Mouse (Mus musculus) forebrain, embryonic 11.5 days (tissue): ENCODE data around the gene Srp9. TPM values are rescaled to one million over a fixed set of nuclear protein-coding genes. Genes with fewer than 3 reads are reported as not detected.

ENCODE experiments used
- ATAC-seq: fragments of 200-750 bp; cut with Nextera tagmentation; replicated peaks from 2 replicates; pipeline ENCODE4 v1.8.0; 2017; ENCODE audit warnings: moderate TSS enrichment; ENCODE audit not compliant: low FRiP score
- DNase-seq: peaks from one replicate; pipeline ENCODE4 v3.0.0-alpha.2; 2017; ENCODE audit warnings: low spot score
- H3K27ac ChIP-seq: fragments of 300-500 bp; sonication (generic); 2 replicates; pipeline ENCODE4 v1.5.1; 2014; ENCODE audit warnings: low read depth, low read length
- H3K27me3 ChIP-seq: fragments of 300-500 bp; sonication (generic); 2 replicates; pipeline ENCODE4 v1.6.1; 2014; ENCODE audit warnings: mild to moderate bottlenecking, low read length, mixed read lengths; ENCODE audit not compliant: control insufficient read depth, insufficient read depth
- H3K36me3 ChIP-seq: fragments of 300-500 bp; sonication (generic); 2 replicates; pipeline ENCODE4 v1.6.1; 2014; ENCODE audit warnings: mild to moderate bottlenecking, low read length, moderate library complexity, mixed read lengths; ENCODE audit not compliant: control insufficient read depth, insufficient read depth
- H3K4me1 ChIP-seq: fragments of 300-500 bp; sonication (generic); replicated peaks from 2 replicates; pipeline ENCODE4 v1.6.1; 2014; ENCODE audit warnings: low read length, mixed read lengths; ENCODE audit not compliant: control insufficient read depth, insufficient read depth
- H3K4me2 ChIP-seq: fragments of 300-500 bp; sonication (generic); 2 replicates; pipeline ENCODE4 v1.6.1; 2014; ENCODE audit warnings: low read depth, mild to moderate bottlenecking, low read length, moderate library complexity, mixed read lengths; ENCODE audit not compliant: severe bottlenecking
- H3K4me3 ChIP-seq: fragments of 300-500 bp; sonication (generic); 2 replicates; pipeline ENCODE4 v1.5.1; 2014; ENCODE audit warnings: low read depth, low read length
- H3K9ac ChIP-seq: fragments of 300-500 bp; sonication (generic); 2 replicates; pipeline ENCODE4 v1.6.1; 2014; ENCODE audit warnings: low read length
- H3K9me3 ChIP-seq: fragments of 300-500 bp; sonication (generic); 2 replicates; pipeline ENCODE4 v1.6.1; 2016; ENCODE audit warnings: low read length, mixed read lengths; ENCODE audit not compliant: control insufficient read depth
- WGBS: fragments of 180-500 bp; shearing (Covaris S2); extraction: QIAGEN DNeasy Blood & Tissue Kit; methylation state at CpG from one replicate; pipeline ENCODE4 v1.1.7; 2014; 5-methylcytosine and 5-hydroxymethylcytosine counted together
- polyA plus RNA-seq: library from polyadenylated mRNA; unstranded; fragments of >200 nt; fragmentation: Nextera tagmentation; extraction: Ambion mirVana; gene quantifications from 2 replicates; pipeline ENCODE4 v1.2.1, GENCODE M21; 2014

Gene Srp9
- polyA plus RNA-seq, 1 experiment from 2014 or later = 151 TPM

GRCm38 (mm10) chr1:182110708-182111385 lies 13.7 kb upstream of the Srp9 start:
- no peak overlapping the region for H3K4me2 ChIP-seq
- ATAC-seq (no peak), DNase-seq (no peak)
- H3K27ac ChIP-seq = no peak overlapping the region
- H3K27me3 ChIP-seq = no peaks in the 10 kb centered on the region
- 76% methylated on average over 15 of the region's 15 CpGs for WGBS
- no peaks in the 10 kb centered on the region for H3K36me3 ChIP-seq
- H3K4me1 ChIP-seq = peaks cover 9% of the 10 kb centered on the region; the same call in 1 of the 2 replicates
- H3K4me3 ChIP-seq = no peak overlapping the region
- no peak overlapping the region for H3K9ac ChIP-seq
- no peaks in the 10 kb centered on the region for H3K9me3 ChIP-seq

GRCm38 (mm10) chr1:182111386-182112317 lies 12.9 kb upstream of the Srp9 start:
- no peak for ATAC-seq

GRCm38 (mm10) chr1:182112385-182112784 lies 12.2 kb upstream of the Srp9 start:
- H3K27me3 ChIP-seq = no peaks in the 10 kb centered on the region
- no peak for ATAC-seq
- no peaks in the 10 kb centered on the region for H3K36me3 ChIP-seq
- H3K4me2 ChIP-seq = no peak overlapping the region
- DNase-seq = no peak
- no peak overlapping the region for H3K4me3 ChIP-seq
- H3K9ac ChIP-seq = no peak overlapping the region
- no peak overlapping the region for H3K27ac ChIP-seq
- H3K4me1 ChIP-seq = peaks cover 9% of the 10 kb centered on the region; the same call in 1 of the 2 replicates
- no peaks in the 10 kb centered on the region for H3K9me3 ChIP-seq
- 92% methylated on average over 15 of the region's 15 CpGs for WGBS

More at GRCm38 (mm10) chr1:182111386-182112317, 12.9 kb upstream of the Srp9 start:
- WGBS = 80% methylated on average over 14 of the region's 14 CpGs
- Histone ChIP-seq H3K4me1 (peaks cover 9% of the 10 kb centered on the region; the same call in 1 of the 2 replicates), H3K4me3 (no peak overlapping the region), H3K27me3 (no peaks in the 10 kb centered on the region), H3K9ac (no peak overlapping the region), H3K9me3 (no peaks in the 10 kb centered on the region), H3K36me3 (no peaks in the 10 kb centered on the region), H3K27ac (no peak overlapping the region), H3K4me2 (no peak overlapping the region)
- DNase-seq = no peak

- no peak overlapping the region for H3K4me3 ChIP-seq
- no peaks in the 10 kb centered on the region for H3K9me3 ChIP-seq
- DNase-seq = no peak
- ATAC-seq = no peak
- H3K4me2 ChIP-seq = no peak overlapping the region
- 85% methylated on average over 11 of the region's 11 CpGs for WGBS
- no peaks in the 10 kb centered on the region for H3K36me3 ChIP-seq
- no peaks in the 10 kb centered on the region for H3K27me3 ChIP-seq
- no peak overlapping the region for H3K27ac ChIP-seq
- H3K9ac ChIP-seq = no peak overlapping the region
- H3K4me1 ChIP-seq = peaks cover 9% of the 10 kb centered on the region; the same call in 1 of the 2 replicates
Measured at GRCm38 (mm10) chr1:182113131-182113530, 11.4 kb upstream of the Srp9 start.

GRCm38 (mm10) chr1:182113587-182114500 lies 10.7 kb upstream of the Srp9 start:
- 20% methylated on average over 19 of the region's 19 CpGs for WGBS
- Histone ChIP-seq H3K9ac (no peak overlapping the region), H3K27me3 (no peaks in the 10 kb centered on the region), H3K9me3 (no peaks in the 10 kb centered on the region), H3K4me1 (peaks cover 9% of the 10 kb centered on the region; the same call in 1 of the 2 replicates), H3K27ac (no peak overlapping the region), H3K4me3 (no peak overlapping the region), H3K4me2 (0 out of 2 replicates have a peak overlapping the region, but pooled peaks have one; percentile 8), H3K36me3 (no peaks in the 10 kb centered on the region)
- 0 out of 2 replicates have a peak, but pooled peaks have one; percentile 64 for ATAC-seq
- DNase-seq = no peak

GRCm38 (mm10) chr1:182115197-182115596 lies 9.3 kb upstream of the Srp9 start:
- Histone ChIP-seq H3K36me3 (no peaks in the 10 kb centered on the region), H3K9me3 (no peaks in the 10 kb centered on the region), H3K4me2 (no peak overlapping the region), H3K27ac (no peak overlapping the region), H3K9ac (no peak overlapping the region), H3K4me1 (peaks cover 9% of the 10 kb centered on the region; the same call in 1 of the 2 replicates), H3K4me3 (no peak overlapping the region), H3K27me3 (no peaks in the 10 kb centered on the region)
- 29% methylated on average over 5 of the region's 5 CpGs for WGBS
- no peak for DNase-seq
- no peak for ATAC-seq

GRCm38 (mm10) chr1:182115651-182116408 lies 8.7 kb upstream of the Srp9 start:
- Histone ChIP-seq H3K4me2 (no peak overlapping the region), H3K9me3 (no peaks in the 10 kb centered on the region), H3K4me1 (peaks cover 9% of the 10 kb centered on the region; the same call in 1 of the 2 replicates), H3K9ac (no peak overlapping the region), H3K27me3 (no peaks in the 10 kb centered on the region), H3K36me3 (no peaks in the 10 kb centered on the region), H3K4me3 (no peak overlapping the region), H3K27ac (no peak overlapping the region)
- WGBS = 52% methylated on average over 7 of the region's 7 CpGs
- no peak for ATAC-seq
- DNase-seq = no peak
